Comparison of ENCODE assay signal across 10 mouse cellular contexts in the genomic region with DNA sequence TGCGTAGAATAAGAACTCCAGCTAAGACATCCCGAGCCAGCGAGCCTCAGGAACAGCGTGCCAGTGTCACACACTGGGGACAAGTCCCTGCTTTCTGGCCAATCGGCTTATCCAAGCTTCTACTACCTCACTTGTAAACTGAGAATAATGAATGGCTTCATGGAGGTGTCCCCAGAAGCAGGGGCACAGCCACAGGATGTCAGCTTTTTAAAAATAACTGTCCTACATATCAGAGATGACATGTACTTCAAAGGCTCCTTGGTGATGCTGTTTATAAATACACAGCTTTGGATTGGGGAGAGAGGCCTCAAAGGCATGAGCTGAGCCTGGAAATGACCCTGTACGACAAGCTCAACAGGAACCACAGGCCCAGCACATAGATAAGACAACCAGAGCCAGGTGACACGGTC. TPM values are rescaled to one million over a fixed set of nuclear protein-coding genes. Genes with fewer than 3 reads are reported as not detected.
DNase-seq lines count a peak whose midpoint lies in the region; ATAC-seq and TF ChIP-seq lines count a peak whose summit lies in the region.
"Had no signal": no experiment of that assay in that cellular context is flagged by ENCODE, and none has a peak within 500 bp of the region (broad histone marks: within the 10 kb centered on the region; RNA-seq: fewer than 3 reads in every experiment).

No protein-coding gene starts in this region.

- no peaks in the 10 kb centered on the region for H3K9me3 ChIP-seq in heart, embryonic 11.5 days (replicated peaks; ENCODE audit: control insufficient read depth, low read length)
- H3K9me3 ChIP-seq: megakaryocyte, embryonic 14.5 days had no signal

- H3K4me3 ChIP-seq in thymus, adult 2 months (ENCODE audit: control insufficient read depth, insufficient read depth, low read length) = no peak overlapping the region
- H3K4me3 ChIP-seq in heart, embryonic 11.5 days (ENCODE audit: low read depth, low read length) = no peak overlapping the region
- H3K4me3 ChIP-seq: megakaryocyte, embryonic 14.5 days had no signal

- no peak overlapping the region for H3K4me2 ChIP-seq in heart, embryonic 11.5 days

- no peak for TF ChIP-seq POLR2A in thymus, adult 2 months (IDR thresholded peaks at IDR 0.05; ENCODE audit: control insufficient read depth, extremely low read depth, insufficient read depth, low read length, poor library complexity)

- peak overlapping the region; percentile 35; the same call in 1 of the 2 replicates for H3K27ac ChIP-seq in thymus, adult 2 months (ENCODE audit: control insufficient read depth, insufficient read depth, low read length)
- H3K27ac ChIP-seq in heart, embryonic 11.5 days (ENCODE audit: low read depth, low read length) = peak overlapping the region; percentile 64

- peaks cover 44% of the 10 kb centered on the region for H3K4me1 ChIP-seq in thymus, adult 2 months (replicated peaks; ENCODE audit: control insufficient read depth, insufficient read depth, low read length)
- peaks cover 61% of the 10 kb centered on the region for H3K4me1 ChIP-seq in heart, embryonic 11.5 days (ENCODE audit: control insufficient read depth, insufficient read depth, low read length)

- peak; percentile 36 for DNase-seq in kidney, adult 18-20 months
- no peak for DNase-seq in kidney, postnatal 36 days
- no peak for DNase-seq in thymus, adult 2 months
- DNase-seq in thymus, postnatal 36 days = no peak
- DNase-seq in skeletal muscle tissue, adult 2 months (ENCODE audit: low read depth, low spot score) = peak; percentile 85
- no peak for DNase-seq in right cerebral cortex, postnatal 4 days
- DNase-seq: cerebellum, postnatal 14 days; kidney, postnatal 14 days had no signal

- no peak for TF ChIP-seq CTCF in thymus, adult 2 months (IDR thresholded peaks at IDR 0.05; ENCODE audit: borderline replicate concordance, control insufficient read depth, extremely low read depth, insufficient read depth, low read length, poor library complexity)

- ATAC-seq in heart, embryonic 11.5 days (replicated peaks; ENCODE audit: insufficient number of reproducible peaks, low FRiP score, low TSS enrichment) = no peak

- no peak overlapping the region for H3K9ac ChIP-seq in heart, embryonic 11.5 days (ENCODE audit: low read depth, low read length)

- H3K36me3 ChIP-seq in thymus, adult 2 months (ENCODE audit: control insufficient read depth, insufficient read depth, low read length) = no peaks in the 10 kb centered on the region
- no peaks in the 10 kb centered on the region for H3K36me3 ChIP-seq in heart, embryonic 11.5 days (ENCODE audit: control insufficient read depth, insufficient read depth, low read length)

- no peaks in the 10 kb centered on the region for H3K27me3 ChIP-seq in thymus, adult 2 months (ENCODE audit: control insufficient read depth, insufficient read depth, low read length)
- no peaks in the 10 kb centered on the region for H3K27me3 ChIP-seq in heart, embryonic 11.5 days (ENCODE audit: control insufficient read depth, insufficient read depth, low read length)

- 70% methylated on average over 7 of the region's 7 CpGs for WGBS in thymus, adult 2 months
- 36% methylated on average over 7 of the region's 7 CpGs for WGBS in heart, embryonic 11.5 days (ENCODE audit: insufficient replicate concordance)

RNA-seq across cellular contexts. Expression of a gene that starts 20.9 kb away (rescaled TPM):
- polyA plus RNA-seq in thymus, adult 2 months (2012; rRNA removed) = 10.5 and 10.7 TPM in 2 replicates
- polyA plus RNA-seq in heart, embryonic 11.5 days (2014; fragmentation: Nextera tagmentation; extraction: Ambion mirVana) = 10.9 and 16.8 TPM in 2 replicates

Comparison
In these comparisons a context has a peak if more than half of its experiments do, and no peak if none do; other contexts are left out.
1. DNase-seq: peak in kidney, adult 18-20 months (single experiment) and skeletal muscle tissue, adult 2 months (single experiment); none in kidney, postnatal 36 days (0 of 2), thymus, adult 2 months (single experiment), thymus, postnatal 36 days (0 of 2) and right cerebral cortex, postnatal 4 days (single experiment).